Mouse (Mus musculus): ENCODE measurements around the gene Atp13a3. TPM values are rescaled to one million over a fixed set of nuclear protein-coding genes. Genes with fewer than 3 reads are reported as not detected.

The Atp13a3 gene
- polyA plus RNA-seq (2012; rRNA removed) = 52.9 and 53.0 TPM in 2 replicates

GRCm38 (mm10) chr16:30405925-30406670 is at the start of gene Atp13a3:
Gene Atp13a3, minus strand, starts transcription at chr16:30405975.

GRCm38 (mm10) chr16:30310647-30311046 is 95.1 kb downstream of the Atp13a3 start, which contains the start of gene Gp5:
Gene Gp5, minus strand, starts transcription at chr16:30310779.

GRCm38 (mm10) chr16:30282844-30283495 is 122.8 kb downstream of the Atp13a3 start, which contains the start of gene Lrrc15:
Gene Lrrc15, minus strand, starts transcription at chr16:30283256.

GRCm38 (mm10) chr16:30267359-30267758 is 138.4 kb downstream of the Atp13a3 start, which contains the start of gene Cpn2:
Gene Cpn2, minus strand, starts transcription at chr16:30267499.

Other genes with a start within 250 kb of the Atp13a3 start
- 1.5 and 2.2 TPM in 2 replicates for gene Cpn2, start 138.5 kb downstream of the Atp13a3 start, polyA plus RNA-seq (2012; rRNA removed)
- 0.05 and 0.06 TPM in 2 replicates for gene Lrrc15, start 122.7 kb downstream of the Atp13a3 start, polyA plus RNA-seq (2012; rRNA removed)
- 0.44 and 0.78 TPM in 2 replicates for gene Gp5, start 95.2 kb downstream of the Atp13a3 start, polyA plus RNA-seq (2012; rRNA removed)
- gene Tmem44, start 144.9 kb upstream of the Atp13a3 start, polyA plus RNA-seq (2012; rRNA removed) = 9.7 and 10.7 TPM in 2 replicates
- 6.1 and 7.0 TPM in 2 replicates for gene Lsg1, start 181.6 kb upstream of the Atp13a3 start, polyA plus RNA-seq (2012; rRNA removed)
- gene Fam43a, start 193.7 kb upstream of the Atp13a3 start, polyA plus RNA-seq (2012; rRNA removed) = 18.6 and 21.2 TPM in 2 replicates

Measured in colon, adult 2 months (tissue).